Mouse (Mus musculus) lung, embryonic 16.5 days (tissue): Measurements from ENCODE around the gene Saysd1. TPM values are rescaled to one million over a fixed set of nuclear protein-coding genes. Genes with fewer than 3 reads are reported as not detected.

Experiments
- ATAC-seq: fragments of 200-750 bp; cut with Nextera tagmentation; 2 replicates; pipeline ENCODE4 v1.8.0; 2017; ENCODE audit warnings: low read depth, mild to moderate bottlenecking, moderate library complexity
- H3K27ac ChIP-seq: fragments of 300-500 bp; sonication (generic); 2 replicates; pipeline ENCODE4 v1.5.1; 2014; ENCODE audit warnings: mild to moderate bottlenecking, control low read depth, low read length
- H3K27me3 ChIP-seq: fragments of 300-500 bp; sonication (generic); 2 replicates; pipeline ENCODE4 v1.6.1; 2014; ENCODE audit warnings: low read depth, low read length, mixed read lengths; ENCODE audit not compliant: control insufficient read depth, insufficient read depth
- H3K36me3 ChIP-seq: fragments of 300-500 bp; sonication (generic); 2 replicates; pipeline ENCODE4 v1.6.1; 2014; ENCODE audit warnings: low read length; ENCODE audit not compliant: control insufficient read depth, insufficient read depth
- H3K4me1 ChIP-seq: fragments of 300-500 bp; sonication (generic); replicated peaks from 2 replicates; pipeline ENCODE4 v1.6.1; 2014; ENCODE audit warnings: low read length, mixed read lengths; ENCODE audit not compliant: control insufficient read depth, insufficient read depth
- H3K4me2 ChIP-seq: fragments of 300-500 bp; sonication (generic); 2 replicates; pipeline ENCODE4 v1.6.1; 2014; ENCODE audit warnings: low read depth, low read length, control low read depth
- H3K4me3 ChIP-seq: fragments of 300-500 bp; sonication (generic); 2 replicates; pipeline ENCODE4 v1.5.1; 2014; ENCODE audit warnings: mild to moderate bottlenecking, low read length, control low read depth
- H3K9ac ChIP-seq: fragments of 300-500 bp; sonication (generic); 2 replicates; pipeline ENCODE4 v1.6.1; 2014; ENCODE audit warnings: low read length, control low read depth
- H3K9me3 ChIP-seq: fragments of 300-500 bp; sonication (generic); 2 replicates; pipeline ENCODE4 v1.6.1; 2016; ENCODE audit warnings: low read length; ENCODE audit not compliant: control insufficient read depth
- WGBS: fragments of 180-500 bp; shearing (Covaris S2); extraction: QIAGEN DNeasy Blood & Tissue Kit; methylation state at CpG from one replicate; pipeline ENCODE4 v1.1.7; 2014; 5-methylcytosine and 5-hydroxymethylcytosine counted together
- polyA plus RNA-seq: library from polyadenylated mRNA; unstranded; fragments of >200 nt; fragmentation: Nextera tagmentation; extraction: Ambion mirVana; gene quantifications from 2 replicates; pipeline ENCODE4 v1.2.1, GENCODE M21; 2015

Saysd1 gene
- polyA plus RNA-seq, 1 experiment from 2014 or later, result 12.4 TPM

DNA sequence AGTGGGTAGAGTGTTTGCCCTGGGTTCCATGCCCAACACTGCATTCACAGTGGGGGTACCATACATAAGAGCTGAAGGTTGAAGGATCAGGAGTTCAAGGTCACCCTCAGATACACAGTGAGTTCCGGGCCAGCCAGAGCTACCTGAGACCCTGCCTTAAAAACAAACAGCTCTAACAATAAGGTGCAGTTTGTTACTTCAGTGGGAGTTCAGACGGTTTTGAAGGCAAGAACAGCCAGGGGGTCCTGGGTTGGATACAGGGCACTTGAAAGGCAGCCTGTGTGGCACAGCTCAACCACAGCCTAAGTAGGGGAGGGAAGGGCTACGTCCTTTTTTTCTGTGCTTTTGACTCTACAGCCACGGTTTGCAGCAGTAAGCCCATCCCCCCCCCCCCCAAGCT, 40.3 kb upstream of the Saysd1 start:
- H3K27ac ChIP-seq, result no peak overlapping the region
- no peaks in the 10 kb centered on the region for H3K9me3 ChIP-seq
- no peak for ATAC-seq
- no peaks in the 10 kb centered on the region for H3K27me3 ChIP-seq
- peaks cover 41% of the 10 kb centered on the region for H3K4me1 ChIP-seq
- no peak overlapping the region for H3K9ac ChIP-seq
- H3K4me3 ChIP-seq, result peak overlapping the region; percentile 62; the same call in 1 of the 2 replicates
- H3K36me3 ChIP-seq, result no peaks in the 10 kb centered on the region
- H3K4me2 ChIP-seq, result peak overlapping the region; percentile 81
- 16% methylated on average over 4 of the region's 4 CpGs for WGBS

DNA sequence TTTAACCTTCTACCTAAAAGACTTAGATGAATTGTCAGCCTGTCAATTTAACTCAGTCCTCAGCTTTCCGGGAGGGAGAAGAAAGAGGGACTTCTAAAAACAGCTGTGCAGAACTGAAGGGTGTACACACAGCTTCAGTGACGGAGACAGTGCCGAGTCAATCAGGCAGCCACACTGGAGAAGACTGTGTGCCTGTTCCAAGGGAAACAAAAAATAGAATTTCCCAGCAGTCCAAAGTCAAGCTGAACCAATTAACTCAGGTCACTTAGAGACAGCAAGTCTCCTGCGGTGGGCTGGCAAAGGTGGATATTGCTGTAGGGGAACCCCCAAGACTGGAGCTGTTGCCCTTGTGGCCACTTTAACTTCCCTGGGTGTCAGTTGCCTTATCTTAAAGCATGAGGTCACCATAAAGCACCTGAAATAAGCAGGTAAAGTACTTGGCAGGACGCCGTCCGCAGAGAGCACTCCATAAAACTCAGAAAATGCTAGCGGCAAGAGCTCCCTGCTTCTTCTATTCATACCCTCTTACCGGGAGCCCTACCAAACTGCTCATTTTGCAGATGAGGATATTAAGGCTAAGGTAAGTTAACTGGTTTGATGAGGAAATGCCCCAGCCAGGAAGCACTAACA, 39.3 kb upstream of the Saysd1 start:
- no peaks in the 10 kb centered on the region for H3K27me3 ChIP-seq
- H3K36me3 ChIP-seq, result no peaks in the 10 kb centered on the region
- WGBS, result 50% methylated on average over 9 of the region's 9 CpGs
- ATAC-seq, result peak; percentile 6; the same call in 1 of the 2 replicates
- no peak overlapping the region for H3K9ac ChIP-seq
- peaks cover 50% of the 10 kb centered on the region for H3K4me1 ChIP-seq
- H3K4me3 ChIP-seq, result no peak overlapping the region
- H3K9me3 ChIP-seq, result no peaks in the 10 kb centered on the region
- H3K27ac ChIP-seq, result peak overlapping the region; percentile 38
- peak overlapping the region; percentile 26 for H3K4me2 ChIP-seq

DNA sequence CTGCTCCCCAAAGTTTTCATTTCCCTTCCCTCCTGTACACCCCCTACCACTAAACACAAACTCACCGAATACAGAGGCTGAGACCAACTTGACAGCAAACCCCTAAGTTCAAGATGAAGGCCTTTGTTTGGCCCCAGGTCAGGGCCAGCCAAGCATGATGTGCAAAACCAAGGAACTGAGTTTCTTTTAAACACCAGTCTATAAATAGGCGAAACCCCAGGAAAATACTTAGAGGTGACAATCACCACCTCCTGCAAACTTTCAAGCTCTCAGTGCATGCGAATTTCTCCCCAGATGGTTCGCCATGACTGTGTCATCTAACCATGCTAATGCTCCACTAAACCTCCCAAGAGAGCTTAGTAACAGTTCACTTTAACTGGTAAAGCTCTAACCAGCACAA, 37.4 kb upstream of the Saysd1 start:
- ATAC-seq, result no peak
- no peaks in the 10 kb centered on the region for H3K9me3 ChIP-seq
- no peak overlapping the region for H3K4me3 ChIP-seq
- H3K4me2 ChIP-seq, result no peak overlapping the region
- 88% methylated on average over 4 of the region's 4 CpGs for whole genome bisulfite sequencing
- H3K27me3 ChIP-seq, result no peaks in the 10 kb centered on the region
- no peak overlapping the region for H3K27ac ChIP-seq
- H3K36me3 ChIP-seq, result no peaks in the 10 kb centered on the region
- H3K9ac ChIP-seq, result no peak overlapping the region
- peaks cover 58% of the 10 kb centered on the region for H3K4me1 ChIP-seq

DNA sequence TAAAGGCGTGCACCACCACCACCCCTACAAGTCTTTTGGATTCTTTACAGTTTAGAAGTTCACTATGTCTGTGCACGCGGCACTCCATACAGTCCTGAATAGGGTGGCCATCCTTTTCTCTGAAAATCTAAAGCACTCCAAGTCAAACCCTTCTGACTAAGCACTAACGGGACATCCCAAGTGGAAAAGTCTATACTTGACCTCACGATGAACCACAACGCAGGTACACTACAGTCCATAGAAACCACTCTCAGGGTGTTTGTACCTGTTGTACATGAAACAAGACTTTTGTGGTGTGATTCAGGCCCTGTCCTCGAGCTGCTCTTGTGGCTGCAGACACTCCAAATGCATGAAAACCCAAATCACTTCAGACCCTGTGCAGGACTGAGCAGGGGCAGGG, 36.8 kb upstream of the Saysd1 start:
- no peak overlapping the region for H3K9ac ChIP-seq
- 71% methylated on average over 7 of the region's 7 CpGs for WGBS

DNA sequence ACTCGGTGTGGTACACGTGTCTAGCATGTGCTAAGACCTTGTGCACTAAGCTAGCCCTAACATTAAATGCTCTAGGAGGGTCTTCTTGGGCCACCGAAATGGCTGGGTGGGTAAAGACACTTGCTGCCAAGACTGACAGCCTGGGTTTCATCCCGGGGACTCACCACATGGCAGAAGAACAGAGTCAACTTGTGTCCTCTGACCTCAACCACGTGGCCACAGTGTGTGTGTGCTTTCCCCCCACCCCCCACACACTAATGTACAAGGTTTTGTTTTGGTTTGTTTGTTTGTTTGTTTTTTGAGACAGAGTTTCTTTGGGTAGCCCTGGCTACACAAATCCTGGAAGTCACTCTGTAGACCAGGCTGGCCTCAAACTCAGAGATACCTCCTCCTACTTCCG, 36.4 kb upstream of the Saysd1 start:
- Histone ChIP-seq H3K4me3 (no peak overlapping the region), H3K4me2 (no peak overlapping the region), H3K27me3 (no peaks in the 10 kb centered on the region), H3K9me3 (no peaks in the 10 kb centered on the region), H3K9ac (no peak overlapping the region), H3K36me3 (no peaks in the 10 kb centered on the region), H3K27ac (no peak overlapping the region), H3K4me1 (peaks cover 55% of the 10 kb centered on the region)
- ATAC-seq, result no peak
- WGBS, result 80% methylated on average over 6 of the region's 6 CpGs

More for the DNA sequence above, 36.8 kb upstream of the Saysd1 start:
- Histone ChIP-seq H3K4me2 (no peak overlapping the region), H3K4me1 (peaks cover 58% of the 10 kb centered on the region), H3K27me3 (no peaks in the 10 kb centered on the region), H3K4me3 (no peak overlapping the region), H3K27ac (no peak overlapping the region), H3K9me3 (no peaks in the 10 kb centered on the region), H3K36me3 (no peaks in the 10 kb centered on the region)
- ATAC-seq, result no peak

DNA sequence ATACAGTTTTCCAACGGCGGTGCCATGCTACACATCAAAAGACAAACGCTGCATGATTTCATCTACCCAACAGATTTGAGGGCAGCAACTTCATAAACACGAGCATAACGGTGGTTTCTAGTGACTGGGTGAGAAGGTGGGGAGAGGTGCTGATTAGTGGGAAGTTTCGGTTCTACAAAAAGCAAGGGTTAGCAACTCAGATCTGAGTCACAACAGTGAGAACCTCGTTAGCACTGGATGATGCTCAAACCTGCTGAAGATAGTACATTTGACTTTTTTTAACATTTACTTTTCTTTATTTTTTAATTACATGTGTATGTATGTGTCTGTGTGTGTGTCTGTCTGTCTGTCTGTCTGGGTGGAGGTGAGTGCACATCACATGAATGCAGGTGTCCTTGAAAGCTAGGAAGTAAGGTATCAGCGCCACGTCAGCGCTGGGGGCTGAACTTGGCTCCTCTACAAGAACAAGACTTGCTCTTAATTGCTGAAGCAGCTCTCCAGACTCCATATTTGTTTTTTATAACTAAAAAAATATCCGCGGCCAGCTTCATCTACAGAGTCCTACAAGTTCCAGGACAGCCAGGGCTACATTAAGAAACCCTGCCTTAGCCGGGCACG, 35.6 kb upstream of the Saysd1 start:
- H3K9ac ChIP-seq, result no peak overlapping the region
- H3K4me3 ChIP-seq, result no peak overlapping the region
- H3K27ac ChIP-seq, result peak overlapping the region; percentile 82
- H3K36me3 ChIP-seq, result no peaks in the 10 kb centered on the region
- 79% methylated on average over 14 of the region's 14 CpGs for WGBS
- H3K4me2 ChIP-seq, result no peak overlapping the region
- H3K27me3 ChIP-seq, result no peaks in the 10 kb centered on the region
- H3K4me1 ChIP-seq, result peaks cover 48% of the 10 kb centered on the region
- no peaks in the 10 kb centered on the region for H3K9me3 ChIP-seq
- no peak for ATAC-seq

DNA sequence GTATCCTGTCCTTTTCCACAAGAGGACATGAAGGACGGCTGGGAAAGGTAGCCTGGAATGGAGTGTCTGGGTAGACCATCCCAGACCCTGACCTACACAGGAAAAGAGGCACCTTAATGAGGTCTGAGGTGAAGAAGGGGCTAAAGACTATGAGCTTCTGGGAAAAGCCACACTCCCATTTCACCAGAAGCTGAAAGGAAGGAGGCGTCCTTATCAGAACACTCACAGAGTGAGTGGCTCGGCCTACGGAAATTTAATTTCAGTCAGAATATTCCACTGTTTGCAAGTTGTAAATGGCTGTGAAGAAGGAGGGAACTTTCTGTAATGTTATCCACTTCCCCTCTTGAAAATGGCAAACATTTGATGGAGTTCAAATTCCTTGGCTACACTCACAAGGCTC, 34.6 kb upstream of the Saysd1 start:
- Histone ChIP-seq H3K36me3 (no peaks in the 10 kb centered on the region), H3K4me3 (no peak overlapping the region), H3K27ac (peak overlapping the region; percentile 82), H3K4me1 (peaks cover 39% of the 10 kb centered on the region), H3K4me2 (no peak overlapping the region), H3K9me3 (no peaks in the 10 kb centered on the region), H3K9ac (0 out of 2 replicates have a peak overlapping the region, but pooled peaks have one; percentile 9), H3K27me3 (no peaks in the 10 kb centered on the region)
- peak; percentile 32; the same call in 1 of the 2 replicates for ATAC-seq
- WGBS, result 24% methylated on average over 4 of the region's 4 CpGs

DNA sequence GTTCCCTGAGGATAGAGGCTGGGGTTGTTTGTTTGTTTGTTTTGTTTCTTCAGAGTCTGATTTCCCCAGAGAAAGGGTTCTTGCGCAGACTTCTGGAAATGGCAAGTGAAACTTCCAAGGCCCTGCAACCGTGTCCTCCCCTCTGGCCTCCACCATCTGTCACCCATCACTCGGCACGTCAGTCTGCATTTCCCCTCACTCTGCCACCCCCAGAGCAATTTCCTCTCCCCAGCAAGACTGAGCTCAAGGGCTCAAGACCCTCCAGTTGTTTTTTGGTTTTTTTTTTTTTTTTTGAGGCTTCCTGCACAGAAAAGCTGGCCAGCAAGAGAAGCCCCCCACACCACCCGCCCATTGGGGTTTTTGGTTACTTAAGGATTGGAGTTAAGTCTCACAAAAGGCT, 34.2 kb upstream of the Saysd1 start:
- peak; percentile 79 for ATAC-seq
- Histone ChIP-seq H3K36me3 (no peaks in the 10 kb centered on the region), H3K9me3 (no peaks in the 10 kb centered on the region), H3K27me3 (no peaks in the 10 kb centered on the region), H3K9ac (0 out of 2 replicates have a peak overlapping the region, but pooled peaks have one; percentile 9), H3K27ac (peak overlapping the region; percentile 82), H3K4me2 (no peak overlapping the region), H3K4me1 (peaks cover 38% of the 10 kb centered on the region), H3K4me3 (no peak overlapping the region)
- 37% methylated on average over 5 of the region's 5 CpGs for WGBS

DNA sequence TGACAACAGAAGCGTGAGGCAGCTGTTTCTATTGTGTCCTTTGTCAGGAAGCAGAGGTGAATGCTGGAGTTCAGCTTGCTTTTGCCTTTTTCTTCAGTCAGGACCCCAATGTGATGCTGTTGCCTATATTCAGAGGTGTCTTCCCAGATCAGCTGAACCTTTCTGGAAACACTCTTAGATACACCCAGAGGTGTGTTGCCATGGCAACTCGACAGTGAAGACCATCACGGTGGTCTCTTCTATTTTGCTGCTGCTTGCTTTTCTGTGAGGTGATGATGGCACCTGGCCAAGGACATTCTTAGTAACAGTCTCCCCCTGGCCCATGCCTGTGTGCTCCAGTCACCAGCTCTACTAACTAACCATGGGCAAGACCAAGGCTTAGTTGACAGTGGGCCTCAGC, 33.5 kb upstream of the Saysd1 start:
- ATAC-seq, result peak; percentile 11; the same call in 1 of the 2 replicates

More for the DNA sequence above, 33.5 kb upstream of the Saysd1 start:
- no peaks in the 10 kb centered on the region for H3K27me3 ChIP-seq
- 54% methylated on average over 3 of the region's 3 CpGs for WGBS
- H3K9ac ChIP-seq, result no peak overlapping the region
- peaks cover 37% of the 10 kb centered on the region for H3K4me1 ChIP-seq
- H3K36me3 ChIP-seq, result no peaks in the 10 kb centered on the region
- H3K9me3 ChIP-seq, result no peaks in the 10 kb centered on the region
- no peak overlapping the region for H3K27ac ChIP-seq
- no peak overlapping the region for H3K4me2 ChIP-seq
- no peak overlapping the region for H3K4me3 ChIP-seq
